Mouse (Mus musculus) ES-Bruce4 (cell line): ENCODE measurements around the gene Fgfr2.

ENCODE experiments used
- CTCF ChIP-seq: IDR thresholded peaks from one replicate; pipeline ENCODE4 v1.8.1; 2011; ENCODE audit warnings: low read depth, low read length
- EP300 ChIP-seq: IDR thresholded peaks from 2 replicates; pipeline ENCODE4 v1.6.1; 2011; ENCODE audit warnings: low read depth, low read length; ENCODE audit not compliant: insufficient read depth
- POLR2A ChIP-seq: IDR thresholded peaks from one replicate; pipeline ENCODE4 v1.8.1; 2011; ENCODE audit warnings: low read length; ENCODE audit not compliant: insufficient read depth

DNA sequence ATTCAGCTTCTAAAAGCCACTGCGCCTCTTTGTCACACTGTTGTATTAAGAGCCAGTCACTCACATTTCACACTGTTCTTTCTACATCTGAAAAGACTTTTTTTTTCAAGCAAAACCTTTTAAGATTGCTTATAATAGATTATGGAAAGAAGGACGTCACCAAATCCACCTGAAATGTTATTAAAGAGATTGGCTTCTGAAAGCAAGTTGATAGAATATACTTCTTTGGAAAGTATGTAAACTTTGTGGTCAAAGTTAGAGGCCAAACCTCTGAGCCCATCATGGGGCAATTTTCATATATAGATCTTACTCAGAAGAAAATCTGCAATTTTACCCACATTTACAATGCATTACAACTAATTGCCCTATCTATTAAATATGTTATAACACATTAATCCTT, 306.6 kb downstream of the Fgfr2 start:
- no peak for TF ChIP-seq CTCF
- TF ChIP-seq POLR2A: no peak
- TF ChIP-seq EP300: no peak
